Mouse (Mus musculus): Measurements from ENCODE around the gene Psmb2.

DNA sequence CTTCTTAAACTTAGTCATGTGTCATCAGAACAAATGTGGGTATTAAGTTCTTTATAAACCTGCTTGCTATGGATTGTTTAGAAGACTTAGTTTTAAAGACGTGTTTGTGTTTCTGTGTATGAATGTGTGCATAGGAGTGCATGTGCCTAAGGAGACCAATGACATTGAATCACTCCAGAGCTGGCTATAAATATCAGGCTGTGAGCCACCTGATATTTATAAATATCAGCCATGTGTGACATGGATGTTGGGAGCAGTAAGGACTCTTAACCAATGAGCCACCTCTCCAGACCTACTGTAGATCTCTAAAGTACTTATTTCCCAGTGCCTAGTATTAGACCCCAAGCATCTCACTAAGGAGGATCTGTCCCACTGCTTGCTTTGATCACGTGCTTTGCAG, 12.0 kb downstream of the Psmb2 start:
- TF ChIP-seq POLR2A (IDR thresholded peaks at IDR 0.05; ENCODE audit: insufficient read length, low read depth) (no peak), POLR2AphosphoS2 (IDR thresholded peaks at IDR 0.05; ENCODE audit: insufficient read length, low read depth) (no peak), MYOD1 (IDR thresholded peaks at IDR 0.05; ENCODE audit: control insufficient read depth in 1 of 3, insufficient read length in 2 of 3, low read depth in 2 of 3) (no peak), REST (IDR thresholded peaks at IDR 0.05; ENCODE audit: insufficient read depth, insufficient read length) (no peak), TCF3 (IDR thresholded peaks at IDR 0.05; ENCODE audit: insufficient read length, low read depth) (no peak), MYOG (IDR thresholded peaks at IDR 0.05; ENCODE audit: control insufficient read depth in 1 of 3, insufficient read depth in 1 of 3, insufficient read length in 2 of 3, low read depth in 2 of 3) (no peak), CEBPB (IDR thresholded peaks at IDR 0.05; ENCODE audit: insufficient read depth, poor library complexity, severe bottlenecking) (no peak), E2F4 (IDR thresholded peaks at IDR 0.05; ENCODE audit: insufficient read depth) (no peak), SRF (IDR thresholded peaks at IDR 0.05; ENCODE audit: control insufficient read depth, insufficient read length, low read depth) (no peak)
